Comparison of ENCODE assay signal across 8 mouse cellular contexts in genomic region chr7:135537341-135537901, GRCm38 (mm10). TPM values are rescaled to one million over a fixed set of nuclear protein-coding genes. Genes with fewer than 3 reads are reported as not detected.
DNase-seq lines count a peak whose midpoint lies in the region; ATAC-seq and TF ChIP-seq lines count a peak whose summit lies in the region.

Ptpre (plus strand) TSS chr7:135537481.

- peak within 1 kb of the TSS; percentile 62 for H3K4me3 ChIP-seq in embryonic facial prominence, embryonic 11.5 days (ENCODE audit: low read depth, low read length)
- H3K4me3 ChIP-seq in intestine, postnatal 0 days (ENCODE audit: low read depth, low read length): peak within 1 kb of the TSS; percentile 79
- H3K4me3 ChIP-seq in midbrain, embryonic 11.5 days (ENCODE audit: low read depth, low read length): peak within 1 kb of the TSS; percentile 42

- peaks cover 13% of the 10 kb centered on the region for H3K27me3 ChIP-seq in embryonic facial prominence, embryonic 11.5 days (ENCODE audit: control insufficient read depth, insufficient read depth, low read length)
- no peaks in the 10 kb centered on the region for H3K27me3 ChIP-seq in intestine, postnatal 0 days (replicated peaks; ENCODE audit: control insufficient read depth, insufficient read depth, low read length)
- H3K27me3 ChIP-seq in midbrain, embryonic 11.5 days (ENCODE audit: control insufficient read depth, insufficient read depth, low read length): peaks cover 8% of the 10 kb centered on the region

- peak; percentile 89 for ATAC-seq in embryonic facial prominence, embryonic 11.5 days (replicated peaks; ENCODE audit: insufficient number of reproducible peaks, low FRiP score, low TSS enrichment, low read depth)
- ATAC-seq in granulocyte monocyte progenitor cell, adult 5-6 weeks (replicated peaks; ENCODE audit: poor library complexity, severe bottlenecking): peak; percentile 78
- peak; percentile 89 for ATAC-seq in intestine, postnatal 0 days
- ATAC-seq in midbrain, embryonic 11.5 days (ENCODE audit: low FRiP score): peak; percentile 94

- DNase-seq in adrenal gland, postnatal 14 days: peak; percentile 93
- DNase-seq in embryonic facial prominence, embryonic 11.5 days (ENCODE audit: low spot score): peak; percentile 88
- DNase-seq in left cerebral cortex, postnatal 4 days: peak; percentile 76
- DNase-seq in midbrain, embryonic 11.5 days (ENCODE audit: low spot score, missing footprints): peak; percentile 98
- peak; percentile 89 for DNase-seq in right cerebral cortex, postnatal 4 days
- peak; percentile 79 for DNase-seq in yolk sac, embryonic 10.5 days (ENCODE audit: low spot score)

- no peaks in the 10 kb centered on the region; the same call in 1 of the 2 replicates for H3K4me1 ChIP-seq in embryonic facial prominence, embryonic 11.5 days (ENCODE audit: control insufficient read depth, insufficient read depth, low read length)
- no peaks in the 10 kb centered on the region; the same call in 1 of the 2 replicates for H3K4me1 ChIP-seq in intestine, postnatal 0 days (replicated peaks; ENCODE audit: control insufficient read depth, insufficient read depth, low read length)
- peaks cover 5% of the 10 kb centered on the region for H3K4me1 ChIP-seq in midbrain, embryonic 11.5 days (ENCODE audit: control insufficient read depth, insufficient read depth, low read length)

- H3K9ac ChIP-seq in embryonic facial prominence, embryonic 11.5 days (replicated peaks; ENCODE audit: low read length): peak within 1 kb of the TSS; percentile 57
- peak within 1 kb of the TSS; percentile 64 for H3K9ac ChIP-seq in intestine, postnatal 0 days (ENCODE audit: low read depth, low read length)
- H3K9ac ChIP-seq in midbrain, embryonic 11.5 days (ENCODE audit: low read length): peak within 1 kb of the TSS; percentile 4

- H3K27ac ChIP-seq in embryonic facial prominence, embryonic 11.5 days (replicated peaks; ENCODE audit: low read depth, low read length): no peak within 1 kb of the TSS
- peak within 1 kb of the TSS; percentile 61 for H3K27ac ChIP-seq in intestine, postnatal 0 days (ENCODE audit: low read depth, low read length)
- no peak within 1 kb of the TSS for H3K27ac ChIP-seq in midbrain, embryonic 11.5 days (ENCODE audit: low read depth, low read length)

- peak within 1 kb of the TSS; percentile 97 for H3K4me2 ChIP-seq in embryonic facial prominence, embryonic 11.5 days (ENCODE audit: low read depth, low read length)
- H3K4me2 ChIP-seq in intestine, postnatal 0 days (replicated peaks; ENCODE audit: low read depth): peak within 1 kb of the TSS; percentile 99
- peak within 1 kb of the TSS; percentile 83 for H3K4me2 ChIP-seq in midbrain, embryonic 11.5 days

- TF ChIP-seq CTCF in intestine, postnatal 0 days (IDR thresholded peaks at IDR 0.05; ENCODE audit: low read depth): peak; percentile 93

- WGBS in embryonic facial prominence, embryonic 11.5 days: 4% methylated on average over 28 of the region's 28 CpGs
- 3% methylated on average over 28 of the region's 28 CpGs for WGBS in intestine, postnatal 0 days
- 5% methylated on average over 27 of the region's 28 CpGs for whole genome bisulfite sequencing in midbrain, embryonic 11.5 days

- intact Hi-C loops in left cerebral cortex, postnatal 4 days (cut with DNase I): loop anchor here (2.0 kb wide), 1 partner anchor 95 kb away; no protein-coding TSS in a partner anchor

- H3K9me3 ChIP-seq in embryonic facial prominence, embryonic 11.5 days (replicated peaks; ENCODE audit: control insufficient read depth, low read length): no peaks in the 10 kb centered on the region
- H3K9me3 ChIP-seq in intestine, postnatal 0 days (ENCODE audit: control insufficient read depth): no peaks in the 10 kb centered on the region
- no peaks in the 10 kb centered on the region for H3K9me3 ChIP-seq in midbrain, embryonic 11.5 days (ENCODE audit: control insufficient read depth, low read length)

- H3K36me3 ChIP-seq in embryonic facial prominence, embryonic 11.5 days (replicated peaks; ENCODE audit: control insufficient read depth, insufficient read depth, low read depth, low read length): no peaks in the 10 kb centered on the region
- H3K36me3 ChIP-seq in intestine, postnatal 0 days (ENCODE audit: control insufficient read depth, insufficient read depth): 0 out of 2 replicates have a peak, but pooled peaks cover 3% of the 10 kb centered on the region
- H3K36me3 ChIP-seq in midbrain, embryonic 11.5 days (ENCODE audit: control insufficient read depth, insufficient read depth, low read length): no peaks in the 10 kb centered on the region

RNA-seq across cellular contexts. Expression of gene Ptpre, which starts in this region (rescaled TPM):
- 4.4 and 8.0 TPM in 2 replicates for total RNA-seq in adrenal gland, postnatal 14 days (2021)
- polyA plus RNA-seq in embryonic facial prominence, embryonic 11.5 days (2014; fragmentation: Nextera tagmentation; extraction: Ambion mirVana): 1.0 and 1.2 TPM in 2 replicates
- total RNA-seq in granulocyte monocyte progenitor cell, adult 5-6 weeks (2014; fragmentation: Nextera tagmentation): 74.9 and 86.6 TPM in 2 replicates
- 48.3 and 49.8 TPM in 2 replicates for total RNA-seq in granulocyte monocyte progenitor cell, adult 5-6 weeks (2017)
- 4.7 and 5.2 TPM in 2 replicates for polyA plus RNA-seq in intestine, postnatal 0 days (2015; fragmentation: Nextera tagmentation; extraction: Ambion mirVana)
- total RNA-seq in left cerebral cortex, postnatal 4 days (2021): 10 to 100 TPM; 25.1 to 26.2 TPM
- 0.48 and 0.53 TPM in 2 replicates for polyA plus RNA-seq in midbrain, embryonic 11.5 days (2014; fragmentation: Nextera tagmentation; extraction: Ambion mirVana)

Comparison
In these comparisons a context has a peak if more than half of its experiments do, and no peak if none do; other contexts are left out.
1. Peak in DNase-seq, ATAC-seq, H3K4me3 ChIP-seq, H3K9ac ChIP-seq and H3K4me2 ChIP-seq in midbrain, embryonic 11.5 days; RNA of the gene not detected or under 1 TPM.
2. H3K9ac ChIP-seq: peak in every context shown above with its lines; median percentile 64 in intestine, postnatal 0 days; 57 in embryonic facial prominence, embryonic 11.5 days; 4 in midbrain, embryonic 11.5 days.